Mouse (Mus musculus) ovary, adult 18-20 months (tissue): ENCODE results near the gene Gatd1.
"Not testable (repeated sequence)": the region's sequence is repeated elsewhere in the genome, so short reads cannot be mapped to it uniquely, and the experiment has no call there.

Source experiments
- DNase-seq: peaks from one replicate; pipeline ENCODE4 v3.0.0; 2022; ENCODE audit warnings: low spot score, mixed read lengths

Gatd1 gene

GRCm38 (mm10) chr7:141413809-141414584 is at the start of gene Gatd1:
Gene Gatd1, minus strand, starts transcription at chr7:141414136.
- peak; percentile 98 for DNase-seq

GRCm38 (mm10) chr7:141462333-141462821 is 48.4 kb upstream of the Gatd1 start:
- no peak for DNase-seq

GRCm38 (mm10) chr7:141461521-141462332 is 47.8 kb upstream of the Gatd1 start:
- DNase-seq: no peak

- DNase-seq: no peak
These were observed 46.6 kb upstream of the Gatd1 start, which contains the start of gene Cracr2b for GRCm38 (mm10) chr7:141460391-141461113. Gene Cracr2b, plus strand, starts transcription at chr7:141461094.

GRCm38 (mm10) chr7:141460001-141460390 is 46.1 kb upstream of the Gatd1 start:
- no peak for DNase-seq

- DNase-seq: no peak
These were observed 45.4 kb upstream of the Gatd1 start for GRCm38 (mm10) chr7:141459301-141459711.

- DNase-seq: no peak
These were observed 44.7 kb upstream of the Gatd1 start for GRCm38 (mm10) chr7:141458661-141459060.

- DNase-seq: no peak
These were observed 44.2 kb upstream of the Gatd1 start for GRCm38 (mm10) chr7:141457986-141458660.

GRCm38 (mm10) chr7:141457236-141457635 is 43.3 kb upstream of the Gatd1 start:
- no peak for DNase-seq

GRCm38 (mm10) chr7:141456739-141457138 is 42.8 kb upstream of the Gatd1 start:
- no peak for DNase-seq

GRCm38 (mm10) chr7:141455610-141456314 is 41.8 kb upstream of the Gatd1 start:
- DNase-seq: peak; percentile 69

GRCm38 (mm10) chr7:141454967-141455551 is 41.1 kb upstream of the Gatd1 start, which contains the start of gene Pnpla2:
Gene Pnpla2, plus strand, starts transcription at chr7:141455198.
- peak; percentile 90 for DNase-seq

- no peak for DNase-seq
These were observed 39.7 kb upstream of the Gatd1 start for GRCm38 (mm10) chr7:141453636-141454035.

- DNase-seq: no peak
These were observed 38.0 kb upstream of the Gatd1 start for GRCm38 (mm10) chr7:141451928-141452327.

- DNase-seq: peak; percentile 89
These were observed 33.4 kb upstream of the Gatd1 start, which contains the start of gene Rplp2 for GRCm38 (mm10) chr7:141447110-141447991. Gene Rplp2, plus strand, starts transcription at chr7:141447370.

- not testable (repeated sequence) for DNase-seq
These were observed 32.4 kb upstream of the Gatd1 start for GRCm38 (mm10) chr7:141446374-141446773.

GRCm38 (mm10) chr7:141443828-141444237 is 29.9 kb upstream of the Gatd1 start, which contains the start of gene Pidd1:
Gene Pidd1, minus strand, starts transcription at chr7:141444025.
- no peak for DNase-seq

- DNase-seq: no peak
These were observed 29.3 kb upstream of the Gatd1 start for GRCm38 (mm10) chr7:141443081-141443821.
